Mouse (Mus musculus) megakaryocyte, embryonic 14.5 days (primary cell): ENCODE data around the gene Rnf182.

Experiments
- FLI1 ChIP-seq: IDR thresholded peaks from 2 replicates; pipeline ENCODE4 v1.6.1; 2012; ENCODE audit warnings: low read length, inconsistent platforms, mixed read lengths
- GATA1 ChIP-seq: IDR thresholded peaks from 3 replicates; pipeline ENCODE4 v1.6.1; 2012; ENCODE audit warnings: mixed read lengths, low read length, inconsistent platforms, borderline replicate concordance

GRCm38 (mm10) chr13:43691755-43692154 lies 76.2 kb downstream of the Rnf182 start:
- no peak for TF ChIP-seq FLI1
- no peak for TF ChIP-seq GATA1
